Mouse (Mus musculus): ENCODE data around the gene Bub1b.

DNA sequence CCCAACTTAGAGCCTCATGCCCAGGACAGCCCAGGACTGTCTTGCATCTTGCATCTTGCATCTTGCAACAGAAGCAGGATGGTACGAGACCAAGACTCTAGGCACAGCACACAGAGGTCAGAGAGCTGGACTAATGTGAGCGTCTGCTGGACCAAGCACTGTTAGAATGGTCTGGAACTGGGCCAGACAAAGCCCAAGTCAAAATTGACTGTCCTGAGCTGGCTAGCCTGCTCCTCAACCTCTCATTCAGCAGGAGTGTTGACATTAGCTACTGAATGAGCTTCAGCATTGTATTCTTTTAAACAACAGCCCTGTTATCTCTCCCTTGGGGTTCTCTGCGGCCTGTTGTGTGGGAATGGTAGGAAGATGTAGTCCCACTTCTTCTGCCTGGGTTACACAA is 81.6 kb downstream of the Bub1b start:
- no peak for TF ChIP-seq CTCF (IDR thresholded peaks at IDR 0.05; ENCODE audit: control insufficient read depth, insufficient read depth, insufficient read length)
- TF ChIP-seq CEBPB (IDR thresholded peaks at IDR 0.05; ENCODE audit: low read depth) = no peak

Measured in C2C12 (cell line).